Mouse (Mus musculus): Measurements from ENCODE around the gene Fam181a. TPM values are rescaled to one million over a fixed set of nuclear protein-coding genes. Genes with fewer than 3 reads are reported as not detected.

Fam181a gene
- total RNA-seq, 4 experiments from 2014 or later = 2.0 to 3.3 (median 2.3) TPM

DNA sequence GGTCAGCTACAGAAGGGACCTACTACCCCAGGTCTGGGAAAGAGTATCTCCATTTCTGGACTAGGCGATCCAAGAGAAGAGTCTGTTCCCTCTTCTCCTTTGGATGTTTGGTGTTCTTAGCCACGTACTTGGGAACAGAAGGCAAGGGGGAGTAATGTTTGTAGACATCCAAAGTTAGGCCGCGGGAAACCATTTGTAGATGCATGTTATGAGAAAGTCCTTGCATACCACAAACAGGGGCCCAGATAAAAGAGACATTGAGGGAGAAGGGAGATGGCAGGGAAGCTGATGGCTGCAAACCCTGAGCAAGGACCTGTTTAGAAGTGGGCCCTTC, 45.6 kb downstream of the Fam181a start:
- DNase-seq (ENCODE audit: low spot score in 2 of 2) = no peak

- no peak for DNase-seq (ENCODE audit: low spot score in 2 of 2)
Measured at GRCm38 (mm10) chr12:103358216-103358615, 47.4 kb downstream of the Fam181a start.

DNA sequence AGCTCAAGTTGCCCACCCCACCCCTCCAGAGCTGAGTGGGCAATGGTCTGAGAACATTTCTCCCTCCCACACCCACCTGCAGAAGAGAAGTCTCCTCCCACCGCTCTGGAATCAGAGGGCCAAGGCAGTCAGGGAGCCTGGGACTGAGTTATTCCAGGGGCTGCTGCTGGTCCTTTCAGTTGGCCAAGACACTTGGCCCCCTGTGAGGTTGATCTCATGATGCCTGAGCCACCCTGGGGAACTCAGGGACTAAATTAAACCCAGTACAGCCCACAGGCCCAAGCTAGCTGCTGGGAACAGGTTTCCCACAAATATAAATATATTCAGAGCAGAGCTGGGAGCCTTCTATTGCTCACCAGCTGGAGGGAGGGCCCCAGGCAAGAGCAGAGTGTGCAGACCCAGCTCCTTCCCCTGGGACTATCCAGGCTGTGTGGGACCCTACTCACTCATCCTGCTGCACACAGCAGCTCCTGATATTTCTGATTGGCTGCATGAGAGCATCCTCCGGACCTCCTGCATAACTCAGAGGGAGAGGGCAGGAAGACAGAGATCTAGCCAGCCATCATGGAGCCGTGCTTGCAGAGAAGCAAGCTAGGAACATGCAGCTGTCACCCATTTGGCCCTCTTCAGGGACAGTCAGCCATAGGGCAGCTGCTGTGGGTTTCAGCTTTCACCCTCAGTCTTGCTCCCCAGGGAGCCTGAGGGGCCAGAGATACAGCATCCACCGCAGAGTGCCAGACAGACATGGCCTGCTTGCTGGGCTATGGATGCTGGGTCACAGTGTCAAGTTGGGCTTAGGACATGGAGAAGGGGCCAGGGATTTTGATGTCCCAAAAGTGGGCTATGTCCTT, 48.4 kb downstream of the Fam181a start:
- DNase-seq (ENCODE audit: low spot score in 2 of 2) = no peak

DNA sequence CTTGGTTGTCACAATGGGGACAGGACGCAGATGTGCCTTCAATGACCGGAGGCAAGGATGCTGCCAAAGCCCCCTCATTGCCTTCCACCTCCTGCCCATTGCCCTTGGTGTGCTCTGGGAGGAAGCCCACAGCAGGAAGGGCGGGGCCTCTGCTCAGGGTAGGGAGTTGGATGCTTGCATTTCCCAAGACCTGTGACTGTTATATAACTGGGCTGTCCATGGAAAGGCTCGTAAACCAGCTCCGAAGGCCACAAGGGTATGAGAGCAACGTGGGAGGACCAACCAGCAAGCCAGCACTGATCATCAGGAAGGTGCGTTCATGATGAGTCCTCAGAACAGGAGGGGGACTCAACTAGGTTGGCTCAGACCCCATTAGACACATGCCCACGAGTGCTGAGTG, 50.0 kb downstream of the Fam181a start:
- no peak for DNase-seq (ENCODE audit: low spot score in 2 of 2)

DNA sequence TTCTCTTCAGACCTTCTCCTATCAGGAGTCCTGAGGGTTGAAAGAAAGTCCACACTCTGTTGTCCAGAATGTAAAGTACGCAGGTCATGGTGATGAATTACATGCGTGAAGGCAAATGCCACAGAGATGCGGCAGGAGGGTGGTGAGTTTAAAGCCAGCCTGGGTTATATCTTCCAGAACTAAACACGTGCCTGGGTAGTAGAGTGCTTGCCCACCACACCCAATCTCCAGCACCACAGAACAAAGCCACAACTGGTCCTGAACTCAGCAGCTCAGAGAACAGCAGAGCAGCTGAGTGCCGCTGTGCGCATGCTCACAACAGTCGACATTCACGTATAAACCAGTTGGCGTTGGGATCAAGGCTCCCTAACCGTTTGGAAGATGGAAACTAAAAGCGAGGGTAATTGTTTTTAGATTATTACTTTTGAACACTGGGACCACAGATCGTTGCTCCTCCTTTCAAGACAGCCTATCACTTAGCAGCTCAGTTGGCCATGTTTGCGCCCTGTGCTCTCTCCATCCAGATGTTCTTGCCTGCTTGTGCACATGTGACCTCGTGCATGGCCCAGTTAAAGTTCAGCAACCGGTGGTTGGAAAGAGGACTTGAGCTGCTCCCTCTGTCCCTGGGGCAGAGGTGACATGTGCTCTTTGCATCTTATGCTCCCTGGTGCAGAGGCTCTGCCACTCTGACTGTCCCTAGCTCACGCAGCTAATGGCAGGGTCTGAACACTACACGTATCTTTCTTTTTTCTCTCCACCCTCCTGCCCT, 50.9 kb downstream of the Fam181a start:
- no peak for DNase-seq (ENCODE audit: low spot score in 2 of 2)

- DNase-seq (ENCODE audit: low spot score in 2 of 2) = no peak
Measured at GRCm38 (mm10) chr12:103362336-103362735, 51.6 kb downstream of the Fam181a start.

Other genes starting within 250 kb of the Fam181a start
- gene Prima1, start 68.8 kb upstream of the Fam181a start, total RNA-seq (2022) = 1 to 10 TPM; 4.1 to 7.1 (median 5.0) TPM
- 1 to 10 TPM; 2.3 to 3.4 (median 2.6) TPM for gene Asb2, start 45.0 kb downstream of the Fam181a start, total RNA-seq (2022)
- gene Otub2, start 77.7 kb downstream of the Fam181a start, total RNA-seq (2022) = 10 to 100 TPM; 26.6 to 51.6 (median 39.1) TPM
- 1 to 10 TPM; 1.9 to 4.8 (median 2.9) TPM for gene 9330161L09Rik, start 96.8 kb downstream of the Fam181a start, total RNA-seq (2022)
- 100 to 1,000 TPM; 232 to 260 (median 242) TPM for gene Ddx24, start 114.9 kb downstream of the Fam181a start, total RNA-seq (2022)
- gene Ifi27, start 123.2 kb downstream of the Fam181a start, total RNA-seq (2022) = 100 to 1,000 TPM; 117 to 188 (median 137) TPM
- gene Ifi27l2a, start 132.7 kb downstream of the Fam181a start, total RNA-seq (2022) = 10 to 100 TPM in 1 of 4 experiments, 1 to 10 TPM in 2, not detected in 1; 2.8 to 33.0 (median 8.6) TPM
- not detected for gene Ifi27l2b, start 146.2 kb downstream of the Fam181a start, total RNA-seq (2022)
- gene Ppp4r4, start 221.3 kb downstream of the Fam181a start, total RNA-seq (2022) = 10 to 100 TPM; 37.8 to 51.4 (median 42.4) TPM

All from layer of hippocampus, adult 8-10 months (tissue).